Mouse (Mus musculus) midbrain, embryonic 11.5 days (tissue): Measurements from ENCODE around the gene Vmn1r4. TPM values are rescaled to one million over a fixed set of nuclear protein-coding genes. Genes with fewer than 3 reads are reported as not detected.

Source experiments
- ATAC-seq: fragments of 200-750 bp; cut with Nextera tagmentation; 2 replicates; pipeline ENCODE4 v1.8.0; 2017; ENCODE audit warnings: moderate TSS enrichment, moderate library complexity; ENCODE audit not compliant: low FRiP score
- DNase-seq: peaks from one replicate; pipeline ENCODE4 v3.0.0; 2015; ENCODE audit warnings: low spot score; ENCODE audit errors: missing footprints
- H3K27ac ChIP-seq: fragments of 300-500 bp; sonication (generic); 2 replicates; pipeline ENCODE4 v1.5.1; 2014; ENCODE audit warnings: low read depth, low read length
- H3K27me3 ChIP-seq: fragments of 300-500 bp; sonication (generic); 2 replicates; pipeline ENCODE4 v1.6.1; 2014; ENCODE audit warnings: mild to moderate bottlenecking, low read length, moderate library complexity, mixed read lengths; ENCODE audit not compliant: control insufficient read depth, insufficient read depth
- H3K36me3 ChIP-seq: fragments of 300-500 bp; sonication (generic); 2 replicates; pipeline ENCODE4 v1.6.1; 2014; ENCODE audit warnings: mild to moderate bottlenecking, low read length, moderate library complexity, mixed read lengths; ENCODE audit not compliant: control insufficient read depth, insufficient read depth
- H3K4me1 ChIP-seq: fragments of 300-500 bp; sonication (generic); 2 replicates; pipeline ENCODE4 v1.6.1; 2014; ENCODE audit warnings: low read length; ENCODE audit not compliant: control insufficient read depth, insufficient read depth
- H3K4me2 ChIP-seq: fragments of 300-500 bp; sonication (generic); 2 replicates; pipeline ENCODE4 v1.6.1; 2014; ENCODE audit warnings: mild to moderate bottlenecking, moderate library complexity
- H3K4me3 ChIP-seq: fragments of 300-500 bp; sonication (generic); 2 replicates; pipeline ENCODE4 v1.5.1; 2014; ENCODE audit warnings: low read depth, low read length
- H3K9ac ChIP-seq: fragments of 300-500 bp; sonication (generic); 2 replicates; pipeline ENCODE4 v1.6.1; 2014; ENCODE audit warnings: low read length
- H3K9me3 ChIP-seq: fragments of 300-500 bp; sonication (generic); 2 replicates; pipeline ENCODE4 v1.6.1; 2016; ENCODE audit warnings: low read length; ENCODE audit not compliant: control insufficient read depth
- WGBS: fragments of 180-500 bp; shearing (Covaris S2); extraction: QIAGEN DNeasy Blood & Tissue Kit; methylation state at CpG from one replicate; pipeline ENCODE4 v1.1.7; 2014; 5-methylcytosine and 5-hydroxymethylcytosine counted together
- polyA plus RNA-seq: library from polyadenylated mRNA; unstranded; fragments of >200 nt; fragmentation: Nextera tagmentation; extraction: Ambion mirVana; gene quantifications from 2 replicates; pipeline ENCODE4 v1.2.1, GENCODE M21; 2014

Gene Vmn1r4
- polyA plus RNA-seq, 1 experiment from 2014 or later: 0.51 TPM

- WGBS: 77% methylated on average over 4 of the region's 4 CpGs
- Histone ChIP-seq H3K9me3 (no peaks in the 10 kb centered on the region; the same call in 1 of the 2 replicates), H3K9ac (no peak overlapping the region), H3K4me2 (no peak overlapping the region), H3K27me3 (no peaks in the 10 kb centered on the region), H3K4me3 (no peak overlapping the region), H3K27ac (no peak overlapping the region), H3K36me3 (no peaks in the 10 kb centered on the region), H3K4me1 (no peaks in the 10 kb centered on the region)
- no peak for DNase-seq
- ATAC-seq: no peak
Measured at GRCm38 (mm10) chr6:56931648-56932415, 8.0 kb downstream of the Vmn1r4 start.

GRCm38 (mm10) chr6:56932464-56932863, 8.6 kb downstream of the Vmn1r4 start:
- Histone ChIP-seq H3K9ac (no peak overlapping the region), H3K36me3 (no peaks in the 10 kb centered on the region), H3K27me3 (no peaks in the 10 kb centered on the region), H3K4me2 (no peak overlapping the region), H3K4me1 (no peaks in the 10 kb centered on the region), H3K27ac (no peak overlapping the region), H3K4me3 (no peak overlapping the region), H3K9me3 (no peaks in the 10 kb centered on the region; the same call in 1 of the 2 replicates)
- ATAC-seq (no peak), DNase-seq (no peak)
- WGBS: 69% methylated on average over 2 of the region's 2 CpGs

GRCm38 (mm10) chr6:56934366-56934765, 10.6 kb downstream of the Vmn1r4 start:
- WGBS: 89% methylated on average over 4 of the region's 4 CpGs
- Histone ChIP-seq H3K4me3 (no peak overlapping the region), H3K36me3 (no peaks in the 10 kb centered on the region), H3K9ac (no peak overlapping the region), H3K4me1 (no peaks in the 10 kb centered on the region), H3K4me2 (no peak overlapping the region), H3K27ac (no peak overlapping the region), H3K27me3 (no peaks in the 10 kb centered on the region), H3K9me3 (no peaks in the 10 kb centered on the region)
- no peak for DNase-seq
- no peak for ATAC-seq

DNA sequence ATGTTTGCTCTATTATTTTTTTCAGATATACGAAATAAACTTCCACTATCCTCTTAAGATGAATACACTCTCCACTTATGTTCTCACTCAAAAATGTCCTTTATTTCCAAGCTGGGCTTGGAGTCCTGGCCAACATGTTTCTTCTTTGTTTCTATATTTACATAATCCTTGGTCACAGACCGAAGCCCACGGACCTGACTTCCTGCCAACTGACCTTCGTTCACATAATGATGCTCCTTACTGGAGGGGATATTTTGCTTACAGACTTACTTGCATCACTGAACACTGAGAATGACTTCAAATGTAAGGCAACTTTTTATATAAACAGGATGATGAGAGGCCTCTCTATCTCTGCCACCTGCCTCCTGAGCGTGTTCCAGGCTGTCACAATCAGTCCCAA, 32.6 kb downstream of the Vmn1r4 start:
- 81% methylated on average over 5 of the region's 5 CpGs for WGBS
- DNase-seq (no peak), ATAC-seq (no peak)

GRCm38 (mm10) chr6:56969973-56970372, 46.2 kb downstream of the Vmn1r4 start, which contains the start of gene Vmn1r5:
TSS of gene Vmn1r5 (plus strand) at chr6:56970273.
- no peak within 1 kb of the TSS for H3K4me3 ChIP-seq
- DNase-seq (no peak), ATAC-seq (no peak)
- H3K27me3 ChIP-seq: no peaks in the 10 kb centered on the region
- no peaks in the 10 kb centered on the region for H3K9me3 ChIP-seq
- H3K27ac ChIP-seq: no peak within 1 kb of the TSS
- no peak within 1 kb of the TSS for H3K9ac ChIP-seq
- H3K4me2 ChIP-seq: no peak within 1 kb of the TSS
- H3K4me1 ChIP-seq: no peaks in the 10 kb centered on the region
- H3K36me3 ChIP-seq: no peaks in the 10 kb centered on the region

More for the DNA sequence above, 32.6 kb downstream of the Vmn1r4 start:
- no peak overlapping the region for H3K27ac ChIP-seq
- H3K4me3 ChIP-seq: no peak overlapping the region
- H3K9ac ChIP-seq: no peak overlapping the region
- H3K27me3 ChIP-seq: no peaks in the 10 kb centered on the region
- no peaks in the 10 kb centered on the region for H3K4me1 ChIP-seq
- H3K36me3 ChIP-seq: no peaks in the 10 kb centered on the region
- no peak overlapping the region for H3K4me2 ChIP-seq
- H3K9me3 ChIP-seq: no peaks in the 10 kb centered on the region

GRCm38 (mm10) chr6:56996943-56997342, 73.1 kb downstream of the Vmn1r4 start, which contains the start of gene Vmn1r6:
TSS of gene Vmn1r6 (plus strand) at chr6:56997243.
- no peak within 1 kb of the TSS for H3K9ac ChIP-seq
- no peaks in the 10 kb centered on the region for H3K36me3 ChIP-seq
- H3K4me3 ChIP-seq: no peak within 1 kb of the TSS
- no peaks in the 10 kb centered on the region for H3K9me3 ChIP-seq
- H3K4me2 ChIP-seq: no peak within 1 kb of the TSS
- ATAC-seq: no peak
- no peak for DNase-seq
- WGBS: 87% methylated on average over 2 of the region's 2 CpGs
- no peak within 1 kb of the TSS for H3K27ac ChIP-seq
- H3K27me3 ChIP-seq: no peaks in the 10 kb centered on the region
- H3K4me1 ChIP-seq: no peaks in the 10 kb centered on the region

Other genes with a start within 250 kb of the Vmn1r4 start
- gene Lsm5, start 219.3 kb upstream of the Vmn1r4 start, polyA plus RNA-seq: 232 and 241 TPM in 2 replicates
- 27.4 and 31.1 TPM in 2 replicates for gene Avl9, start 209.1 kb upstream of the Vmn1r4 start, polyA plus RNA-seq
- 29.6 and 36.1 TPM in 2 replicates for gene Kbtbd2, start 126.2 kb upstream of the Vmn1r4 start, polyA plus RNA-seq
- gene Fkbp9, start 92.0 kb upstream of the Vmn1r4 start, polyA plus RNA-seq: 55.3 and 57.4 TPM in 2 replicates
- 91.1 and 103 TPM in 2 replicates for gene Nt5c3, start 83 bp upstream of the Vmn1r4 start, polyA plus RNA-seq
- gene Vmn1r5, start 46.3 kb downstream of the Vmn1r4 start, polyA plus RNA-seq: not detected in 2 replicates
- not detected in 2 replicates for gene Vmn1r6, start 73.2 kb downstream of the Vmn1r4 start, polyA plus RNA-seq
- not detected in 2 replicates for gene Vmn1r7, start 101.3 kb downstream of the Vmn1r4 start, polyA plus RNA-seq
- not detected in 2 replicates for gene Vmn1r8, start 108.3 kb downstream of the Vmn1r4 start, polyA plus RNA-seq
- not detected in 2 replicates for gene Vmn1r9, start 142.8 kb downstream of the Vmn1r4 start, polyA plus RNA-seq
- gene Vmn1r10, start 185.4 kb downstream of the Vmn1r4 start, polyA plus RNA-seq: not detected in 2 replicates
- gene Vmn1r11, start 209.4 kb downstream of the Vmn1r4 start, polyA plus RNA-seq: not detected in 2 replicates
- gene Vmn1r12, start 232.9 kb downstream of the Vmn1r4 start, polyA plus RNA-seq: not detected in 2 replicates